Mouse (Mus musculus) thymus, adult 2 months (tissue): ENCODE results near the gene H2afb3.

Experiments used
- CTCF ChIP-seq: fragments of 200-500 bp; IDR thresholded peaks from 2 replicates; pipeline ENCODE4 v1.5.1; 2012; ENCODE audit warnings: mild to moderate bottlenecking, control low read depth, low read length, moderate library complexity, borderline replicate concordance; ENCODE audit not compliant: control insufficient read depth, poor library complexity, insufficient read depth; ENCODE audit errors: extremely low read depth
- POLR2A ChIP-seq: fragments of 200-500 bp; IDR thresholded peaks from 2 replicates; pipeline ENCODE4 v1.6.1; 2012; ENCODE audit warnings: mild to moderate bottlenecking, low read length, control low read depth, moderate library complexity; ENCODE audit not compliant: control insufficient read depth, poor library complexity, insufficient read depth; ENCODE audit errors: extremely low read depth

DNA sequence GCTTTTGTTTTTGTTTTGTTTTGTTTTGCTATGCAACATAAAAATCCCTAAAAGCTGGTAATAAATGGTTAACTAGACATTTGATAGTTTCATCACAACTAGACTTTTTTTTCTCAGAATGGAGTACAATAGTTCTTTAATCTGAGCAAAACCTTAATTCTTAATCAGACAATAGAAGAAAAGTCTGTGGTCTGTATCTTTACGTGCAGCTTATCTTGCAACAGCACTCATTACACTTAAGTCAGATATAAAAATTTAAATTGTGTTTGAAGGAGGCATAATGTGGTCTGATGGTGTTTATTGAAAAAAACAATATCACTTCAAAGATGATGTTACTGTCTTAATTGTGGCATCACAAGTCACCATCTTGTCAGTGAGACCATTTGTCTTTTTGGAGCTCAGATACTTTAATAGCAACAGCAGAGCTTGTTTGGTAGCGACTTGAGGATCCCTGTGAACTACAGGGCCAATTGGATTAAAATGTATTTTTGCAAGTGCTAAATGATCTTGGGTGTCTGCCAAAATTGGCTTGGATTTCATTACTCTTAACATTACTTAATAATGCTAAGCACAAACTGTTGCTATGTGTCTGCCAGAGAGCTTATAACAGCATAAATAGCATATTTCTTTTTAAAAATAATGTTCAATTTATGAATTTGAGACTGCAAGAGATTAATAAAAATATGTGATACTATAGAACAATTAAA, 11.3 kb downstream of the H2afb3 start:
- TF ChIP-seq CTCF: no peak
- TF ChIP-seq POLR2A: no peak
